Mouse (Mus musculus) kidney, adult 9 months (tissue): Measurements from ENCODE around the gene Grhpr.
"Not testable (repeated sequence)": the region's sequence is repeated elsewhere in the genome, so short reads cannot be mapped to it uniquely, and the experiment has no call there.

Experiments
- DNase-seq: peaks from one replicate; pipeline ENCODE4 v3.0.0; 2022

Gene Grhpr

GRCm38 (mm10) chr4:44976026-44976615 is 5.1 kb upstream of the Grhpr start:
- peak; percentile 37 for DNase-seq

- DNase-seq, result no peak
Measured at GRCm38 (mm10) chr4:44976921-44977710, 4.1 kb upstream of the Grhpr start.

- no peak for DNase-seq
Measured at GRCm38 (mm10) chr4:44978175-44978574, 3.0 kb upstream of the Grhpr start.

GRCm38 (mm10) chr4:44979794-44980338 is 1.3 kb upstream of the Grhpr start:
- peak; percentile 86 for DNase-seq

GRCm38 (mm10) chr4:44981974-44982287 is 736 bp downstream of the Grhpr start:
- DNase-seq, result peak; percentile 81

- peak; percentile 52 for DNase-seq
Measured at GRCm38 (mm10) chr4:44982440-44983130, 1.4 kb downstream of the Grhpr start.

- peak; percentile 27 for DNase-seq
Measured at GRCm38 (mm10) chr4:44983131-44983740, 2.0 kb downstream of the Grhpr start.

GRCm38 (mm10) chr4:44990560-44990959 is 9.4 kb downstream of the Grhpr start:
- DNase-seq, result no peak

GRCm38 (mm10) chr4:44992330-44992729 is 11.1 kb downstream of the Grhpr start:
- not testable (repeated sequence) for DNase-seq

GRCm38 (mm10) chr4:44993179-44993578 is 12.0 kb downstream of the Grhpr start:
- DNase-seq, result not testable (repeated sequence)

- no peak for DNase-seq
Measured at GRCm38 (mm10) chr4:44993847-44994246, 12.7 kb downstream of the Grhpr start.

- DNase-seq, result no peak
Measured at GRCm38 (mm10) chr4:44994776-44995175, 13.6 kb downstream of the Grhpr start.

GRCm38 (mm10) chr4:44998071-44998470 is 16.9 kb downstream of the Grhpr start:
- DNase-seq, result no peak

- no peak for DNase-seq
Measured at GRCm38 (mm10) chr4:45000001-45000400, 18.8 kb downstream of the Grhpr start.

GRCm38 (mm10) chr4:45005452-45005851 is 24.3 kb downstream of the Grhpr start:
- peak; percentile 65 for DNase-seq

- DNase-seq, result peak; percentile 66
Measured at GRCm38 (mm10) chr4:45010806-45011415, 29.7 kb downstream of the Grhpr start.

GRCm38 (mm10) chr4:45011581-45012104 is 30.4 kb downstream of the Grhpr start:
- DNase-seq, result peak; percentile 81

GRCm38 (mm10) chr4:45012105-45012975 is 31.1 kb downstream of the Grhpr start, which contains the start of gene Zbtb5:
TSS of gene Zbtb5 (minus strand) at chr4:45012412.
- peak; percentile 100 for DNase-seq

- peak; percentile 37 for DNase-seq
Measured at GRCm38 (mm10) chr4:45013031-45013431, 31.8 kb downstream of the Grhpr start.

- no peak for DNase-seq
Measured at GRCm38 (mm10) chr4:45013537-45013936, 32.3 kb downstream of the Grhpr start.

- peak; percentile 80 for DNase-seq
Measured at GRCm38 (mm10) chr4:45015615-45016014, 34.4 kb downstream of the Grhpr start.
